Mouse (Mus musculus): ENCODE data around the gene Gm47996.
"Not testable (repeated sequence)": the region's sequence is repeated elsewhere in the genome, so short reads cannot be mapped to it uniquely, and the experiment has no call there.

The Gm47996 gene

GRCm38 (mm10) chr1:151209824-151210355 is at the start of gene Gm47996:
Gene Gm47996 (plus strand): TSS chr1:151210131.
- peak in 1 of 2 experiments; percentile 8 for DNase-seq

DNA sequence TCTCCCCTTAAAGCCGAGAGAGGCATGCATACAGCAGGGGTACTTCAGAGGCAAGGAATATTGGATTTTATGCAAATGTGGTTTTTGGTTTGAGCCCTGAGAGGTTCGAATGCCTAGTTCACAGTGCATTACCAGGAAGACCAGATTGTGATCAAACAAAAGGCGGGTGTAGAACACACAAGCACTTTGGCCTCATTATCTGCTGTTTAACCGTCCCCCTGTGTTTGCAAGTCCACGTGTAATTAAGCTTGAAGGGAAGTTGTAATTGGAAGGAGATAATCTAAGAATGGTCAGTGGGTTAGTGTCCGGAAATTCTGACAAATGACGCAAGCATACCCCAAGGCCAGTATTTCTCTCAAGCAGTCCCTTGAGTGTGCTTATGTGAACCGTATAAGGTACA is 43.9 kb upstream of the Gm47996 start:
- DNase-seq = no peak

GRCm38 (mm10) chr1:151167297-151168047 is 42.5 kb upstream of the Gm47996 start:
- DNase-seq = no peak

DNA sequence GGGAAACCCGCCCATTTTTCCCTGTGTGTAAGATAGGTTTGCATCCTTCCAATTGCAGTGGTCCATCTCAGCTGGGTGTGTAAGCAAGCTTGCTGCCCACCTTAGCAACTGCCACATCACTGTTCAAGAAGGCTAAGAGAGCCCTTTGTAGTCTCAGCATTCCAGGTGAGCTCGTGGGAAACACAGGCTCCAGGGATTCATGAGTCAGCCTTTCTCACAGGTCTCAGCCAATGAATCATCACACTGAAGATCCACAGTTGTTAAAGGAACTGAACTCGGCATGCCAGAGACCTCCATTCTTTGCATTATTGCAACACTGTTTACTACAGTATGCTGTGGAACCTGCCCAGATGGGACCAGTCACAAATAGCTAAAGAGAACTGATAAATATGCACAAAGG is 41.3 kb upstream of the Gm47996 start:
- DNase-seq = no peak

GRCm38 (mm10) chr1:151171572-151172461 is 38.1 kb upstream of the Gm47996 start:
- DNase-seq = no peak

DNA sequence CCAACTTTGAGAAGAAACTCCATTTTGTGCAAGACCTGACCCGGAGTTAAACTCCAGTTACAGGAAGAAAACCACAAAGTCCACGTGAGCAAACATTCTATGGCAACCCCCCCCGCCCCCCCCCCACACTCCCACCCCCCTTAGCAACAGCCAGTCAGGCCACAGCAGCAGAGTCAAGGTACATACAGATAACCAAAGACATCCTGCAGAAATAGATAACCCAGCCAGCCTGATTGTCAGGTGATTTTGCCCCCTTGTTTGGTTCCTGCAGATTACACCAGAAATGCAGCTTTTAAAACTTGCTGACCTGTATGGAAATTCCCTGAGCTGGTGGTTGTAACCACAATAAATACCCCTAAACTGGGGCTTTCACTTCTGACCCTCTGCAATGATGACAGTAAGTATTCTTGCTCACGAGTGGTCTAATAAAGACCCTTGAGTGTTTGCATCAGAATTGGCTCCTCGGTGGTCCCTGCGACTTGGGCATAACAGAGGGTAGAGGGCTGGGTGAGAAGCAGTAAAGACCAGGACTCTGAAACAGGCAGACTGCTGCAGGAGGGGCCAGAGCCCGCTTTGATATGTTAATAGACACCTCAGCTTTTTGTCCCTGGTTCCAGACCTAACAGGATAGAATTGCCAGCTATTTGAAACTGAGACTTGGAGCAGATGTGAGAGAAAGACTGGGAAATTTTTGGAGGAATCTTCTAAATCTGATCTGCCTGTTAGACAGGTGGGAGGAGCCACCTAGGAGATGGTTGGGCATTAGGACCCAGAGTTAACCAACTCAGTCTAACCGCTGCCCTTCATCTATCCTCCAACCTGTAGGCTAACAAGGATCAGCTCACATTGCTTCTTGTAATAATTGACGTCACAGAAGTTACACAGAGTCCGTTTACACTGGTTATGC is 32.6 kb upstream of the Gm47996 start:
- DNase-seq = peak in 1 of 2 experiments; percentile 16

- no peak for DNase-seq
Measured at GRCm38 (mm10) chr1:151177937-151178271, 32.0 kb upstream of the Gm47996 start.

- DNase-seq = no peak
Measured at GRCm38 (mm10) chr1:151178505-151179083, 31.3 kb upstream of the Gm47996 start.

DNA sequence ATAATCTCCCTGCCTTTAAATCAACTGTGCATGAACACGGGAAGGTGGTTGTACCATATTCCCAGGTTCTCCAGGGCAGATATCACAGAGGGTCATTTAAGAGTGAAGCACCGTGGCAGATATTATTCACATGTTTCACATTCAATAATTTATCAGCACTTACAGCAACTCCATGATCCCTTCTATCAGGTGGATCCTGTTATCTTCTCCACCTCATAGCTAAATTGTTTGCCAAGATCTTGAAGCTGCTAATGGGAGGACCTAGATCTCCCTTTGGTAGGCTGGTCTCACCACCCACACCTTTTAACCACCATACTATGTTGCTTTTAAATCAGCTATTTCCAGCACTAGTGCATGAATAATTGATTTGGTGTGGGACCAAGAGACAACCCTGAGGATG is 29.8 kb upstream of the Gm47996 start:
- no peak for DNase-seq

- DNase-seq = not testable (repeated sequence)
Measured at GRCm38 (mm10) chr1:151182266-151182665, 27.7 kb upstream of the Gm47996 start, which contains the start of gene Gm47985. Gene Gm47985 (plus strand): TSS chr1:151182537.

DNA sequence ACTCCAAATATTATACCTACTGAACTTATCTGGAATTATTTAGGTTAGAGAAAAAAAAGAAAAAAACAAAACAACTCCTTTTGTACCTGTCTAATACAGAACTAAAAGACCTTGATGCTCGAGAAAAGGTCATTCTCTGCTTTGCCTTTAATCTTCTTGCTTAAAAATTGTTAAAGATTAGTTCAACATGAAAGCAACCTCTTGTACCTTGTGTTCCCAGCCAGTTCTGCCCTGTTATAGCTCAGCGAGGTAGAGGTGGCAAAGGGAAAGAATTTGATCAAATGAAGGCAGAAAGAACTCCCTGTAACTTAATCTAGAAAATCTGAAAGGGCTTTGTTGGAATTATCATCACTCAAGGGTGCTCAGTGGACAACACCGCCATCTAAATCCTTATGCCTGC is 23.7 kb upstream of the Gm47996 start:
- DNase-seq = not testable (repeated sequence)

GRCm38 (mm10) chr1:151186879-151187424 is 23.0 kb upstream of the Gm47996 start:
- DNase-seq = not testable (repeated sequence)

- no peak for DNase-seq
Measured at GRCm38 (mm10) chr1:151188469-151188868, 21.5 kb upstream of the Gm47996 start.

DNA sequence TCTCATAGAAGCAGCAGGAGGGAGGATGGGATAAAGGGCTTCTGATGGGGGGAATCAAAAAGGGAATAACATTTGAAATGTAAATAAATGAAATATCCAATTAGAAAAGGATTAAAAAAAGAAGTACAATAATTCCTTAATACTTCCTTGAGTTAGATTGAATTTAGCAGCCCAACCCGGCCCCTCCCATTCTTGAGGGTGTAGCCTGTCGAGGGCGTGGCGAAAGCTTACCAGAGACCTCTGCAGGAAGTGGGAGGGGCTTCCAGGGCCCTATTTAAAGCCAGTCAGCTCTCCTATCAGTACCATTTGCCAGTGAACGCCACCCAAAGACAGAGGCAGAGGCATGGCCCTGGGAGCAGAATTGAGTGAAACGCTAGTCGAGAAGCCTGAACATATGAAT is 17.9 kb upstream of the Gm47996 start, which contains the start of gene Gm8947:
Gene Gm8947 (plus strand): TSS at position 302 of the 400 bp plus-strand sequence.
- DNase-seq = not testable (repeated sequence)

GRCm38 (mm10) chr1:151192739-151193138 is 17.2 kb upstream of the Gm47996 start:
- not testable (repeated sequence) for DNase-seq

DNA sequence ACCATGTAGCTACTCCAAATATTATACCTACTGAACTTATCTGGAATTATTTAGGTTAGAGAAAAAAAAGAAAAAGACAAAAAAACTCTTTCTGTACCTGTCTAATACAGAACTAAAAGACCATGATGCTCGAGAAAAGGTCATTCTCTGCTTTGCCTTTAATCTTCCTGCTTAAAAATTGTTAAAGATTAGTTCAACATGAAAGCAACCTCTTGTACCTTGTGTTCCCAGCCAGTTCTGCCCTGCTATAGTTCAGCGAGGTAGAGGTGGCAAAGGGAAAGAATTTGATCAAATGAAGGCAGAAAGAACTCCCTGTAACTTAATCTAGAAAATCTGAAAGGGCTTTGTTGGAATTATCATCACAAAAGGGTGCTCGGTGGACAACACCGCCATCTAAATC is 13.9 kb upstream of the Gm47996 start:
- DNase-seq = not testable (repeated sequence)

DNA sequence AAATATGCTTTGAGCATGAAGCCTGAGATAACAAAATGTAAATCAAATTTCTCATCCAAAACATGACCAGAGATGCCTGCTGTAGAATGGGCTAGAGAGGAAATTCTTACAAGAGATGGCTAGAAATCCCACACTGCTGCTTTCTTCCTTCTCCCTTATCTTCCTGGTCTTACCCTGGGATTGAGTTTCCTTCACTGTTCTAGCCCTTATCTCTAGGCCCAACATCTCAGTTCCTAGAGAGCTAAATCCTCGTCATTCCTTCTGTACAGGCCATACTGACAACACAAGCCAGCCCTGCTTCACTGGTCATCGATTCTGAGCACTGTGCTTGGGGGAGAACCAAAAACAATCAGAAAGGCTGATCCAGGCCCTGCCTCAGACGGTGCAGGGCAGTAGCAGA is 13.2 kb upstream of the Gm47996 start:
- DNase-seq = not testable (repeated sequence)

GRCm38 (mm10) chr1:151198120-151198519 is 11.8 kb upstream of the Gm47996 start, which contains the start of gene Gm47995:
Gene Gm47995 (plus strand): TSS chr1:151198448.
- DNase-seq = not testable (repeated sequence)

DNA sequence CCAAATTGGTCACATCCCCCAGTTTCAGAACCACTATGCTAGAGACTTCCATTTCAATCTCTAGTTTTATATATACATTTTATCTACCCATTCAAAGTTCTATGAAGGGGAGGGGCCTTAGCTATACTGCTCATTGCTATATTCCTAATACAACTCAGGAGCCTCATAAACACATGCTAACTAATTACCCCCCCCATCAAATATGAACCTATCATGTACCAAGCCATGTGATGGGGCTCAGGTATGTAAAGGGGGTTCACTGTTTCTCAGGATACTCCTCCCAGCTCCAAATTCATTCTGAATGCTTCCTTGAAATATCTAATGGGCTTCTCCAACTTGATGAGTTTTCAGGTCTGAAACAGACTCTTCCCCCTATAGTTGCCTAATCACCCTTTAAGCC is 9.3 kb upstream of the Gm47996 start:
- DNase-seq = not testable (repeated sequence)

DNA sequence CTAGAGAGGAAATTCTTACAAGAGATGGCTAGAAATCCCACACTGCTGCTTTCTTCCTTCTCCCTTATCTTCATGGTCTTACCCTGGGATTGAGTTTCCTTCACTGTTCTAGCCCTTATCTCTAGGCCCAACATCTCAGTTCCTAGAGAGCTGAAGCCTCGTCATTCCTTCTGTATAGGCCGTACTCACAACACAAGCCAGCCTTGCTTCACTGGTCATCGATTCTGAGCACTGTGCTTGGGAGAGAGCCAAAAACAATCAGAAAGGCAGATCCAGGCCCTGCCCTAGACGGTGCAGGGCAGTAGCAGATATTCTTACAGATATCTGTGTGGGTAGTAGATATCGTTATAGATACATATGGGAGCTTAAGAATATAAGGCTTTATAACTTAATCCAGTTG is 7.2 kb upstream of the Gm47996 start:
- DNase-seq = not testable (repeated sequence)

DNA sequence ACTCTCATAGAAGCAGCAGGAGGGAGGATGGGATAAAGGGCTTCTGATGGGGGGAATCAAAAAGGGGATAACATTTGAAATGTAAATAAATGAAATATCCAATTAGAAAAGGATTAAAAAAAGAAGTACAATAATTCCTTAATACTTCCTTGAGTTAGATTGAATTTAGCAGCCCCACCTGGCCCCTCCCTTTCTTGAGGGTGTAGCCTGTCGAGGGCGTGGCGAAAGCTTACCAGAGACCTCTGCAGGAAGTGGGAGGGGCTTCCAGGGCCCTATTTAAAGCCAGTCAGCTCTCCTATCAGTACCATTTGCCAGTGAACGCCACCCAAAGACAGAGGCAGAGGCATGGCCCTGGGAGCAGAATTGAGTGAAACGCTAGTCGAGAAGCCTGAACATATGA is 6.1 kb upstream of the Gm47996 start, which contains the start of gene 3110040M04Rik:
Gene 3110040M04Rik (plus strand): TSS at position 304 of the 400 bp plus-strand sequence.
- not testable (repeated sequence) for DNase-seq
